Mouse (Mus musculus): Measurements from ENCODE around the gene Dlat. TPM values are rescaled to one million over a fixed set of nuclear protein-coding genes. Genes with fewer than 3 reads are reported as not detected.

Dlat gene
- polyA plus RNA-seq, 1 experiment from 2014 or later, result 63.7 TPM

DNA sequence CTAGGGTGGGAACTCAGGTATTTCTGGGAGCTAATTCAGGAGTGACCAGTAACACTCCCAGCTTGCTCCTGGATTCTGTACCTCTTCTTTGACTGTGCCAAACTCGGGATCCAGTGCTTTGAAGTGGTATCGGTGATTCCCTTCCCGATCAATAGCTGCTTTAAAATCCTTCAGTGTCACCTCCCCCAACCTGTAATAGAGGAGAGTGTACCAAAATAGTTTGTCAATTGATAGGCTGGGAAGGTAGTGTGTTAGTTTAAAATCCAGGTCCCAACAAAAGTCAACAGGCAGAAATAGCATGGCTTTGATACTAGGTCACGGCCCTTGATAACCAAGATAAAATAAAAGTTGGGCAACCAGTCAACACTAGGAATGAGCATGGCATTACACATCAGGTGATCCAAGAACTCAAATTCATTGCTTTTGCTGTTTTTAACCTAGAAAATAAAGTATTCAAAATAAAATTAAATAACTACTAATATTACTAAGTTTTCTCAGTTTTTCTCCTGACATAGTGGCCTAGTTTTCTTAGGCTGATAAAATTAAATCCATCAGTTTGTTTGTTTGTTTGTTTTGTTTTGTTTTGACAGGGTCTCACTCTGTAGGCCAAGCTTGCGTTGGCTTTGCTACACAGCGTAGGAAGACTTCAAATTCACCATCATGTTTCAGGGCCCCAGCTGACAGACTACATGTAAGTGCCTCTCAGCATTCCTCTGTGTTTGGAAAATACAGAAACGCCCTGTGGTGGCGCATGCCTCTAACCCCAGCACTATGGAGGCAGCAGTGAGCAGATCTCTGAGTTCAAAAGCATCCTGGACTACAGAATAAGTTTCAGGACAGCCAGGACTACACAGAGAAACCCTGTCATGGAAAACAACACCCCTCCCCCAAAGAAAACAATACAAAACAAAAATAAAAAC, 8.3 kb upstream of the Dlat start:
- H3K4me1 ChIP-seq (ENCODE audit: control insufficient read depth, insufficient read depth, low read length), result no peaks in the 10 kb centered on the region
- H3K27me3 ChIP-seq (ENCODE audit: control insufficient read depth, insufficient read depth, low read length), result no peaks in the 10 kb centered on the region
- WGBS, result 80% methylated on average over 8 of the region's 8 CpGs
- H3K9ac ChIP-seq (ENCODE audit: low read length), result no peak overlapping the region
- no peak overlapping the region for H3K27ac ChIP-seq (replicated peaks; ENCODE audit: low read depth, low read length)
- H3K9me3 ChIP-seq (ENCODE audit: control insufficient read depth, low read length), result no peaks in the 10 kb centered on the region
- no peaks in the 10 kb centered on the region for H3K36me3 ChIP-seq (ENCODE audit: control insufficient read depth, insufficient read depth, low read length)
- DNase-seq (ENCODE audit: low spot score) (no peak), ATAC-seq (ENCODE audit: insufficient number of reproducible peaks, low FRiP score, low TSS enrichment, low read depth) (no peak)
- H3K4me3 ChIP-seq (ENCODE audit: low read depth, low read length), result no peak overlapping the region
- H3K4me2 ChIP-seq (ENCODE audit: low read depth, severe bottlenecking), result no peak overlapping the region

DNA sequence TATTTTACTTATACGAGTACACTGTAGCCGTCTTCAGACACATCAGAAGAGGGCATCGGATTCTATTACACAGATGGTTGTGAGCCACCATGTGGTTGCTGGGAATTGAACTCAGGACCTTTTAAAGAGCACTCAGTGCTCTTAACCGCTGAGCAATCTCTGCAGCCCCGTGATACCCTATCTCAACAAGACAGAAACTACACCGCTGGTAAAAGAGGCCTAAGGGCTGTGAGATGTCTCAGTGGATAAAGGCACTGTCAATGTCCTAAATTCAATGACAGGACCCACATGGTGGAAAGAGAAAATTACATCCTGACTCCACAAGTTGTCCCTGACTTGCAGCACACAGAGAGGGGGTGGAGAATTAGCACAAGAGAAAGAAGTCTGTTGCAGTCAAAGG, 6.9 kb upstream of the Dlat start:
- Histone ChIP-seq H3K36me3 (ENCODE audit: control insufficient read depth, insufficient read depth, low read length) (no peaks in the 10 kb centered on the region), H3K27ac (replicated peaks; ENCODE audit: low read depth, low read length) (no peak overlapping the region)
- no peak for ATAC-seq (ENCODE audit: insufficient number of reproducible peaks, low FRiP score, low TSS enrichment, low read depth)

DNA sequence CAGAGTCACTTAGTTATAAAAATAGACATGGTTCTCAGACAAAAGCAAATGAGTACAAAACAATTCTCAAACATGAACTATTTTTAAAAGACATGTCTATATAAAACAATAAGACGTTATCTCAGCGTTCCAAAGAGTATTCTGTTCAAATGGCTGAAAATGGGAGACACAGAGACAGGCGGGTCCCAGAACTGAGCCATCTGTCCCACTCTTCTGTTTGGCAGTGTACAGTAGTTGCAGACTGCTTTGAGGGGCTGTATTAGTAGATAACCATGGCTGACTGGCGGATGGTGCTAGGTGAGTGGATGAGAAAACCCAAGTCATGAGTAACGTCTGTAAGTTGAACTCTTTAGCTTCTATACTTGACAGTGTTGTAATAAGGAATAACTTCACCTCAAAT, 5.2 kb upstream of the Dlat start:
- Histone ChIP-seq H3K27me3 (ENCODE audit: control insufficient read depth, insufficient read depth, low read length) (no peaks in the 10 kb centered on the region), H3K9ac (ENCODE audit: low read length) (no peak overlapping the region), H3K27ac (replicated peaks; ENCODE audit: low read depth, low read length) (no peak overlapping the region), H3K4me3 (ENCODE audit: low read depth, low read length) (no peak overlapping the region), H3K4me2 (ENCODE audit: low read depth, severe bottlenecking) (no peak overlapping the region), H3K9me3 (ENCODE audit: control insufficient read depth, low read length) (no peaks in the 10 kb centered on the region), H3K4me1 (ENCODE audit: control insufficient read depth, insufficient read depth, low read length) (peaks cover 3% of the 10 kb centered on the region; the same call in 1 of the 2 replicates), H3K36me3 (ENCODE audit: control insufficient read depth, insufficient read depth, low read length) (no peaks in the 10 kb centered on the region)
- WGBS, result 88% methylated on average over 5 of the region's 5 CpGs
- ATAC-seq (ENCODE audit: insufficient number of reproducible peaks, low FRiP score, low TSS enrichment, low read depth) (no peak), DNase-seq (ENCODE audit: low spot score) (no peak)

More for the DNA sequence above, 6.9 kb upstream of the Dlat start:
- H3K4me1 ChIP-seq (ENCODE audit: control insufficient read depth, insufficient read depth, low read length), result no peaks in the 10 kb centered on the region
- H3K9ac ChIP-seq (ENCODE audit: low read length), result no peak overlapping the region
- WGBS, result 88% methylated on average over 6 of the region's 6 CpGs
- H3K4me2 ChIP-seq (ENCODE audit: low read depth, severe bottlenecking), result no peak overlapping the region
- no peaks in the 10 kb centered on the region for H3K9me3 ChIP-seq (ENCODE audit: control insufficient read depth, low read length)
- H3K27me3 ChIP-seq (ENCODE audit: control insufficient read depth, insufficient read depth, low read length), result no peaks in the 10 kb centered on the region
- DNase-seq (ENCODE audit: low spot score), result no peak
- H3K4me3 ChIP-seq (ENCODE audit: low read depth, low read length), result no peak overlapping the region

DNA sequence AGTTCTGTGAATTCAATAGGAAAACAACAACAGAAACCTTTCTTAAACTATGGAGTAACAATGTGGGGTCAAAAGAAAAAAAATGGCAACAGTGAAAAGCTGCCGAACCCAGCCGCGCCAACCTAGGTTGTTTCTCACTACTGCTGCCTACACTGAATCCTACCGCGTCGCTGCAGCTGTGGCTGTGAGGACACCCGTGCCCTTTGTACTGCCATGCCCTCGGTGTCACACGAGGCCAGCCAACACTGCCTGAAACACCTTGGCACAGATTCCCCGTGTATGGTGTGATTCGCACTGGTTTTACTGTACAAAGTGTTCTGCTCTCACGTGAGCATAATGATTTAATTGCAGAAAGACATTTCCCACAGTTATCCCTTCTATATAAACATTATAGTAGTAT, 851 bp upstream of the Dlat start:
- Histone ChIP-seq H3K9me3 (ENCODE audit: control insufficient read depth, low read length) (no peaks in the 10 kb centered on the region), H3K4me3 (ENCODE audit: low read depth, low read length) (peak overlapping the region; percentile 57), H3K27ac (replicated peaks; ENCODE audit: low read depth, low read length) (no peak overlapping the region), H3K36me3 (ENCODE audit: control insufficient read depth, insufficient read depth, low read length) (no peaks in the 10 kb centered on the region), H3K9ac (ENCODE audit: low read length) (0 out of 2 replicates have a peak overlapping the region, but pooled peaks have one; percentile 22), H3K4me1 (ENCODE audit: control insufficient read depth, insufficient read depth, low read length) (peaks cover 9% of the 10 kb centered on the region; the same call in 1 of the 2 replicates), H3K4me2 (ENCODE audit: low read depth, severe bottlenecking) (peak overlapping the region; percentile 41), H3K27me3 (ENCODE audit: control insufficient read depth, insufficient read depth, low read length) (no peaks in the 10 kb centered on the region)
- 18% methylated on average over 12 of the region's 12 CpGs for WGBS
- ATAC-seq (ENCODE audit: insufficient number of reproducible peaks, low FRiP score, low TSS enrichment, low read depth) (no peak), DNase-seq (ENCODE audit: low spot score) (peak; percentile 40)

DNA sequence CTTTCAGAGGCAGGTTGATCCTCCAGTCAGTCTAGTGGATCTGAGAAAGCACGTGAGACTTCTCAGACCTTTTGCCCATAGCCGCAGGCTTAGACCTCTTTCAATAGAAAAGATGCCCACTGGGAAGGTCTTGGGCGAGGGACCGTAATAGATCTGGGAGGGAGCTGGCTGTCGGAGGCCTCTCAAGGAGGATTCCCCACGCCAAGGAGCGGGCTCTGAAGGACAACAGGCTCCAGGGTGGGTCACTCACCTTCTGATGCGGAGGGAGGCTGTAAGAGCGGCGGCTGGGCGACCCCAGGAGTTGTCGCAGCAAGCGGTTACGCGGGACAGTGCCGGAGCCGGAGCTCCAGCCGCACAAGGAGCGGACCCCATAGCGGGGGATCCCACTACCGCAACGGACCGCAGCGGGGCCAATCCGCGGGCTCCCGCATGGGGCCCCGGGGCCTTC, 615 bp downstream of the Dlat start:
- H3K4me3 ChIP-seq (ENCODE audit: low read depth, low read length), result peak overlapping the region; percentile 57
- H3K4me1 ChIP-seq (ENCODE audit: control insufficient read depth, insufficient read depth, low read length), result peaks cover 9% of the 10 kb centered on the region; the same call in 1 of the 2 replicates
- H3K9me3 ChIP-seq (ENCODE audit: control insufficient read depth, low read length), result no peaks in the 10 kb centered on the region
- no peak overlapping the region for H3K27ac ChIP-seq (replicated peaks; ENCODE audit: low read depth, low read length)
- ATAC-seq (ENCODE audit: insufficient number of reproducible peaks, low FRiP score, low TSS enrichment, low read depth) (peak; percentile 77), DNase-seq (ENCODE audit: low spot score) (no peak)
- H3K27me3 ChIP-seq (ENCODE audit: control insufficient read depth, insufficient read depth, low read length), result no peaks in the 10 kb centered on the region
- no peaks in the 10 kb centered on the region for H3K36me3 ChIP-seq (ENCODE audit: control insufficient read depth, insufficient read depth, low read length)
- WGBS, result 0% methylated on average over 28 of the region's 28 CpGs
- H3K9ac ChIP-seq (ENCODE audit: low read length), result peak overlapping the region; percentile 55
- peak overlapping the region; percentile 41 for H3K4me2 ChIP-seq (ENCODE audit: low read depth, severe bottlenecking)

DNA sequence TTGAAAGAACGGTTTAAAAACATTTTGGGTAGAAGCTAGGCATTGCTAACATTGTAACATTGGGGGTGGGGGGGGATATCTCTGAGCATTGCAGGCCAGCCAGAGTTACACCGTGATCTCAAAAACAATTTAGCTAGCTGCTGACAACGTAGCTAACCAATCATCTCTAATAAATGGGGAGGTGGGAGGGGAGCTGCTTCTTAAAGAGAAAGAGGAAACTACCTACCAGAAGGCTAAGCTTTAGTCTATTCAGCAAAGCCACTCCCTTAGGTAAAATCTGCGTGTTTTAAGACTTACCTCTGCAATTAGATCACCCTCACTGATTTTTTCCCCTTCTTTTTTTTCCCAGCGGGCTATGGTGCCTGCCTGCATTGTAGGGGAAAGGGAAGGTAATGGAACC, 1.2 kb downstream of the Dlat start:
- H3K4me3 ChIP-seq (ENCODE audit: low read depth, low read length), result peak overlapping the region; percentile 57
- peaks cover 9% of the 10 kb centered on the region; the same call in 1 of the 2 replicates for H3K4me1 ChIP-seq (ENCODE audit: control insufficient read depth, insufficient read depth, low read length)
- DNase-seq (ENCODE audit: low spot score) (no peak), ATAC-seq (ENCODE audit: insufficient number of reproducible peaks, low FRiP score, low TSS enrichment, low read depth) (no peak)
- H3K27me3 ChIP-seq (ENCODE audit: control insufficient read depth, insufficient read depth, low read length), result no peaks in the 10 kb centered on the region
- no peak overlapping the region for H3K9ac ChIP-seq (ENCODE audit: low read length)
- peaks cover under 1% of the 10 kb centered on the region; the same call in 1 of the 2 replicates for H3K36me3 ChIP-seq (ENCODE audit: control insufficient read depth, insufficient read depth, low read length)
- no peak overlapping the region for H3K27ac ChIP-seq (replicated peaks; ENCODE audit: low read depth, low read length)
- no peaks in the 10 kb centered on the region for H3K9me3 ChIP-seq (ENCODE audit: control insufficient read depth, low read length)
- WGBS, result 31% methylated on average over 5 of the region's 5 CpGs
- peak overlapping the region; percentile 41 for H3K4me2 ChIP-seq (ENCODE audit: low read depth, severe bottlenecking)

DNA sequence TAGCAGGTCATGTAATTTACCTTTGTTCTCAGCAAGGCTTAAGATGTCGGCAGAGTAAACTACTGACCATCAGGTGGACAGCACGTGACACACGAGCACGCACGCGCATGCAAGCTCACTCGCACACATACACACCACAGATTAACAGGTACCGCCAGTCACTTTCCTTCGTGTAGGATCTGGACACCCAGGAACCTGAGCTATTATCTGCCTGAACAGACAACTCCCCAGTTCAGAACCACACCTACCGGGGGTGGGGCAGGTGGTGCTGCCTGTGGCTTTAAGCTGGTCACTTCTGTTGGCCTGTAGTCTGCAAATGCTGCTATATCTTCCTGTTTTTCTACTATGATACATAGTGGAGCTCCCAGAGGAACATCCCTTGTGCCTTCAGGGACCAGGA, 9.1 kb downstream of the Dlat start:
- 94% methylated on average over 10 of the region's 10 CpGs for WGBS
- Histone ChIP-seq H3K4me3 (ENCODE audit: low read depth, low read length) (no peak overlapping the region), H3K4me1 (ENCODE audit: control insufficient read depth, insufficient read depth, low read length) (no peaks in the 10 kb centered on the region), H3K27ac (replicated peaks; ENCODE audit: low read depth, low read length) (no peak overlapping the region), H3K27me3 (ENCODE audit: control insufficient read depth, insufficient read depth, low read length) (no peaks in the 10 kb centered on the region), H3K36me3 (ENCODE audit: control insufficient read depth, insufficient read depth, low read length) (peaks cover 13% of the 10 kb centered on the region), H3K9ac (ENCODE audit: low read length) (no peak overlapping the region), H3K9me3 (ENCODE audit: control insufficient read depth, low read length) (no peaks in the 10 kb centered on the region), H3K4me2 (ENCODE audit: low read depth, severe bottlenecking) (no peak overlapping the region)
- no peak for ATAC-seq (ENCODE audit: insufficient number of reproducible peaks, low FRiP score, low TSS enrichment, low read depth)
- no peak for DNase-seq (ENCODE audit: low spot score)

DNA sequence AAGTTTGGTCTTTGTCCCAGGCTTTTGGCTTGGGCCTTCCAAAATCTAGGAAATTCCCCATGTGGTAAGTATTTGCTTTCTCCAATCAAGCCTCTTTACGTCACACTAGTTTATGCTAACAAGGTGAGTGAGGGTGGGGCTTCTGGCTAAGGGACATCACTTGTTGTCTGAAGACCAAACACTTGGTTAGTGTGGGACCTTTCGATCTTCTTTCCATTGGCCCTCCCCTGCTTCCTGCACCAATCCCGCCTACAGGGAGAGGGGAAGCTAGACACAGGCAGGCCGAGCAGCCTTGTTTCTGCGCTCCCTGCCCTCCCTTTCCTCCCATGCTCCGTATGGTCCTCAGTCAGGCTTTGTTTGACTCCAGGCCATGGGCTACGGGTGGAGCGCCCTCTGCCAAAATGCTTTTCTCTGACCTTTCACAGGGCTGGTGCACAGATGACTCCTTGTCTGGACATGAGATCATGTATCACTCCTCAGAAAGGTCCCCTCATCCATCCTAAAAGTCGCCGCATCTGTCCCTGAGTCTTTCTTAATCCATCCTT, 12.7 kb downstream of the Dlat start:
- Histone ChIP-seq H3K27ac (replicated peaks; ENCODE audit: low read depth, low read length) (no peak overlapping the region), H3K4me2 (ENCODE audit: low read depth, severe bottlenecking) (no peak overlapping the region), H3K4me1 (ENCODE audit: control insufficient read depth, insufficient read depth, low read length) (no peaks in the 10 kb centered on the region), H3K9me3 (ENCODE audit: control insufficient read depth, low read length) (no peaks in the 10 kb centered on the region), H3K9ac (ENCODE audit: low read length) (no peak overlapping the region), H3K36me3 (ENCODE audit: control insufficient read depth, insufficient read depth, low read length) (peaks cover 13% of the 10 kb centered on the region), H3K4me3 (ENCODE audit: low read depth, low read length) (no peak overlapping the region), H3K27me3 (ENCODE audit: control insufficient read depth, insufficient read depth, low read length) (no peaks in the 10 kb centered on the region)
- ATAC-seq (ENCODE audit: insufficient number of reproducible peaks, low FRiP score, low TSS enrichment, low read depth), result no peak
- DNase-seq (ENCODE audit: low spot score), result no peak
- 82% methylated on average over 10 of the region's 10 CpGs for WGBS
